Mouse (Mus musculus) cerebellum, postnatal 10 days (tissue): Measurements from ENCODE around the gene Pald1.
A peak's percentile ranks its signal among the peaks of the same experiment; 100 is the strongest.

Experiments used
- DNase-seq, 2 experiments: peaks; one replicate each; pipeline ENCODE4 v3.0.0; 2021; ENCODE audit warnings: mixed read lengths in 2 of 2

The Pald1 gene

GRCm38 (mm10) chr10:61402480-61402879, 19.1 kb upstream of the Pald1 start:
- peak in 1 of 2 experiments; percentile 26 for DNase-seq

DNA sequence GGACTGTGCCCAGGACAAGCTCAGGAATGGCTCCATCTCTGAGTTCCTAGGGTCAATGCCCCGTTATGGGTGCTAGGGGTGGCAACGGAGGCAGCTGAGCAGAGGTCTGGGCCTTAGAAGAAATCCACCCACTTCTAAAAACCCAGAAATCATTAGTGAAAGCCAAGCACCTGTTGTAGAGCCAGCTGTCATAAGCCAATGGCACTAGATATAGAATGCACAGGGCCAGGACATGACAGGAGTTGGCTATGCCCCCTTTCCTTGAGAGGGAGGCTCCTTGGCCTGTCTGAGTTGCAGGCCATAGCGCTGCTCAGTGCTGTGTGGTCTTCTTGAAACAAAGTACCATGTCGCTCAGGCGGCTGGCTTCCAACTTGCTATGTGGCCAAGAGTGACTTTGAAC, 17.1 kb upstream of the Pald1 start:
- DNase-seq = no peak

GRCm38 (mm10) chr10:61399156-61399734, 15.9 kb upstream of the Pald1 start:
- DNase-seq = peak; percentile 89 to 91

GRCm38 (mm10) chr10:61398125-61398524, 14.8 kb upstream of the Pald1 start:
- DNase-seq = no peak

GRCm38 (mm10) chr10:61394476-61395136, 11.3 kb upstream of the Pald1 start:
- no peak for DNase-seq

DNA sequence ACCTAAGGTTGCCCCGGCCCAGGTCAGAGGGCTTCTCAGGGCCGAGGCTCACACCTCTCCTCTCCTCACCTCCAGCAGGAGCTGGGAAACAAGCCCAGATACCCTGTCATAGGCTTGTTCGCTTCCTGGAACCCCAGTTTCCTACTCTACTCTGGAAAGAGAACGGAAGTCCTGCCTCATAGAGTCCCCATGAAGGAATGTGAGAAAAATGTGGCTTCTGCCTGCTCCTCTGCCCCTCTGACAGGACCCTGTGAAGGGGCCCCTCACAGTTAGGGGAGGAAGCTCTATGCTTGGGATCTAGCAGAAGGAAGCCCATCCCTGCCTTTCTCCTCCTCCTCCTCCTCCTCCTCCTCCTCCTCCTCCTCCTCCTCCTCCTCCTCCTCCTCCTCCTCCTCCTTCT, 9.3 kb upstream of the Pald1 start:
- no peak for DNase-seq

DNA sequence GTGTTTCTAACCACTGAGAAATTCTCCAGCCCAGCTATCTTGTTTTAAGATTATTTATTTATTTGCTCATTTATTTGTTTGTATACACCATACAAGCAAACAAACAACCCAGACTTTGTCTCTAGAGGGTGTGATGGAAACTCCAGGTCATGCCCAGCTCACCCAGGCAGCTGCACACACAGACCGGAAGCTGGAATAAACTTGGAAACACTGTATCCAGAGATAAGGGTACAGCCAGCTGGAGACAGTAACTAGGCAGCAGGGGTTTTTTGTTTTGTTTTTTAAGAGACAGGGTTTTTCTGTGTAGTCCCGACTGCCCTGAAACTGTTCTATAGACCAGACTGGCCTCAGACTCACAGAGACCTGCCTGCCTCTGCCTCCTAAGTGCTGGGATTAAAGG, 6.8 kb upstream of the Pald1 start:
- DNase-seq = no peak

DNA sequence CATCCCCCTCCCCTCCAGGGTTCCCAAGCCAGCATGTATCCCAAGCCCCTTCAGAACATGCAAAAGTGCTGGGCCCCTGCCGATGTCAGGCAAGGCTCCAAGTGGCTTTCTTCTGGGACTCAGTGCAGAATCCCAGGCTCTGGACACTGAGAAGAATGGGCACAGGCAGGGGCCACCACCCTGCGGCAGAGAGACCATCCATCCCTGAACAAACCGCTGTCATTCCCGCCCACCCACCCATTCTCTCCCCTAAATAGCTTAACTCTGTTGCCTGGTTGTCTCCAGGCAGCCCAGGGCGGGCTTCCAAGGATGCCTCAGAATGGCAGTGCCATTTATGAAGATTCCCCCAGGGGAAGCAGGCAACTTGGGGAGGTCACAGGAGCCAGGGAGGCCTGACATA, 5.7 kb upstream of the Pald1 start:
- peak; percentile 42 to 60 for DNase-seq

DNA sequence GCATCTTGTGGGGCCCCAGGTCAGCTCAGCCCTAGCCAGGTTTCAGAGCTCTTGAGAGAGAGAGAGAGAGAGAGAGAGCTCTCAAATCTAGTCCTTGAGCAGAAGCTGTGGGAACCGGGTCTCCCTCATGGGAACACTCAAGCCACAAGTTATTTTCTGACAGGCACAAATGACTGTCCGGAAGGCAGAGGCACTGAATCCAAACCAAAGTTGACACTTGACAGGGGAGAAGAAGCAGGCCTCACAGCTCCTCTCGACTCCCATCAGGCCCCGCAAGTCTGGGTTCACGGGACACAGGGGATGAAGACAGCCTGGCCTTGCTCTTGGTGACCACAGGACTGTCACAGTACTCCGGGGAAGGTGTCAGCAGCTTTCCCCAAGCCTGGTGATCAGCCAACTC, 3.0 kb upstream of the Pald1 start:
- DNase-seq = no peak

DNA sequence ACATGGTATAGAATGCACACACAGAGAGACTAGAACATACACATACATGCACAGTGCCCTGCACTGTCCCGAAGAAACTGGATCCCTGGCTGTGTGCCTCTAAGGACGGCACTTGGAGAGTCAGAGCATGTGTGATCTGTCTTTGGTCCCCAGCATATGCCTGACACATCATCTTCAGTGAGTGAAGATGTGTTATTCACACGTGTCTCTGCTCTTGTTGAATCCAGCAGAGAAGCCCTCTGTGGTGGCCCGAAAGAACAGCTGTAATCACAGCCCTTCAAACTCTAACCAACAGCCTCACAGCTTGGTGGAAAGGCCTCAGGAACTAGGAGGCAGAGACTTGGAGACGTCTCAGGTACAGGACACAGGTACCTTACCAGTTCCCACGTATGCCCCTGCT, 1.8 kb upstream of the Pald1 start:
- DNase-seq = no peak

DNA sequence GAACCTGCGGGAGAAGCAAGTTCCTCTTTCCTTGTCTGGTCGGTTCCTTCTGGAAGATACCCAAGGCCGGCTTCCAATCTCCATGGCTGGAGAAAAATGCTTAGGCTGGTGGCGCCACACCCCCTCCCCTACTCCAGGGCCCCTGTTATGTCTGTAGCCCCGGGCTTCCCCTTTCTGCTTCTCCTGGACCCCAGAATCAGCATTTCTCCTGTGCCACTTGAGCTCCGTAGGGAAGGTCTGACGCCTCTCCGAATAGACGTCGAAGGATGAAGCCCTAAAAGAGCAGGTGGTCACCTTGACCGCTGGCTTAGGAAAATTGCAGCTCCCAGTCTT, 351 bp upstream of the Pald1 start:
- no peak for DNase-seq

DNA sequence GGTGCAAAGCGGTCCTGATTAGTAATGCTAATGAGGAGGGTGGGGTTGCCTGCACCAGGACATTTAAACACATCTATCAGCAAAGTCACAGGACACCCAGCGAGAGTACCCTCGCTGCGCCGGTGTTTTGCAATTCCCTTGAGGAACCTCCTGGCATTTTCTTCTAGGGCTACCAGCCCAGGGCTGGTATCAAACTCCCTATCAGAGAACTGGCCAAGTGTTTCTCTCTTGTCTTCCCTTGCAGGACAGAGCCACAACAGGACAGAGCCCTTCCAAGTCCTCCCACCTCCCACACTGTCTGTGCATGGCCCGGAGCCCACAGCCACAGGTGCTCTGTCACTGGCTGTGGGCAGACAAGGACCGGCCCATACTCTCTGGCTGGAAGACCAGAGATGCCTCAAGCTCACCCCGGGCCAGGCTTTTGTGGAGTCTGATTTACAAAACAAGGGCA, 1.0 kb downstream of the Pald1 start:
- DNase-seq = peak; percentile 58 to 68

GRCm38 (mm10) chr10:61381823-61382222, 1.5 kb downstream of the Pald1 start:
- DNase-seq = no peak

DNA sequence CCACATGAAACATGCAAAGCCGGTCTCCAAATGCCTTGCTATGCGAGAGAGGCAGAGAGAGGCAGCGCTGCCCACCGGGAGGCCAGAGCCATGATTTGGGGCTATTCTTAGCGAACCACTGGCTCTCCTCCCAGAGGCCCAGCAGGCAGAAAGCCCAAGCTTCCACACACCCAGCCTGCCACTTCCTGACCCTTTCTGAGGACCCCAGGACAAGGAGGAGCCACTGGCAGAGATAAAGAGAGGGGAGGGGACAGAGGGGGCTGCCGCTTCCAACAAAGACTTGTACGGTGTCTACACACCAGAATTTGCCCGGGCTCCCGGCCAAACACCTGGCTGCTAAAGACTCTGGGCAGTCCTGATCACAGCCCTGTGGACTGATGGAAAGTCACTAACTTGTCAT, 3.1 kb downstream of the Pald1 start:
- peak; percentile 63 to 74 for DNase-seq

GRCm38 (mm10) chr10:61379340-61380040, 3.8 kb downstream of the Pald1 start:
- no peak for DNase-seq

- no peak for DNase-seq
Observed at GRCm38 (mm10) chr10:61378698-61379097, 4.6 kb downstream of the Pald1 start.

DNA sequence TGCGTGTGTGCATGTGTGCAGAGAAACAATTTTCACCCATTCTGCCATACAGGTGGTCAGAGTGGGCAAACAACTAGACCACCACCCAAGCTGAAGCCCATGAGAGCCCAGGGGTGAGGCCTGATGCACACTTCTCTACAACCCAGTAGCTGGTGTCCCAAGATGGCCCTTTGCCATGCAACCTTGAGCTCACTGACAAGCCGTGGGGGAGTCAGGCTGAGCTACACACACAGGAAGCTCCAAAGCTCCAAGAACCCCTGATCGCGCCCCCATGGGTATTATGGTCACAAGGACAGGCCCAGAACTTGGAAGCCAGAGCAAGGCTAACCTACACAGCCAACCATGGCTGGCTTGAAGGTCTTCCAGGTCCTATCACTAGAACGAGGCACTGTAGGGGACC, 5.3 kb downstream of the Pald1 start:
- no peak for DNase-seq

GRCm38 (mm10) chr10:61374771-61375481, 8.4 kb downstream of the Pald1 start:
- no peak for DNase-seq

DNA sequence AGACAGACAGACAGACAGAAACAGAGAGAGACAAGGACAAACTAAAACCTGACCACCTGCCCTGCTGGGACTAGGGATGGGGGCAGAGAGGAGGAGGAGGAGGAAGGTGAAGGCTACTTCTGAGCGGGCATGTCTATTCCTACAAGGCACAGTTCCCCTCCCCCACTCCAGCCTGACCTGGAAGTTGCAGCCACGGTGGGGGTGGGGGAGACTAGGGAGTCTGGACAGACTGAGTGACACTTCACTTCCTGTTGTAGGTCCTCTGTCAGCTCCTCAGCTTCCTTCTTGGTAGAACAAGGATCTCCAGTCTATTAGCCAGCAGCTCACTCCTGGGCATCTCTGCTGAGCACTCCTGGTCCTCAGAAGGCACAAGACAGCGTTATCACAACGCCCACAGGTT, 9.3 kb downstream of the Pald1 start:
- DNase-seq = peak; percentile 51 to 58

GRCm38 (mm10) chr10:61372585-61372923, 10.8 kb downstream of the Pald1 start:
- DNase-seq = peak; percentile 91 to 93

GRCm38 (mm10) chr10:61371884-61372584, 11.3 kb downstream of the Pald1 start:
- DNase-seq = peak; percentile 69 to 75

DNA sequence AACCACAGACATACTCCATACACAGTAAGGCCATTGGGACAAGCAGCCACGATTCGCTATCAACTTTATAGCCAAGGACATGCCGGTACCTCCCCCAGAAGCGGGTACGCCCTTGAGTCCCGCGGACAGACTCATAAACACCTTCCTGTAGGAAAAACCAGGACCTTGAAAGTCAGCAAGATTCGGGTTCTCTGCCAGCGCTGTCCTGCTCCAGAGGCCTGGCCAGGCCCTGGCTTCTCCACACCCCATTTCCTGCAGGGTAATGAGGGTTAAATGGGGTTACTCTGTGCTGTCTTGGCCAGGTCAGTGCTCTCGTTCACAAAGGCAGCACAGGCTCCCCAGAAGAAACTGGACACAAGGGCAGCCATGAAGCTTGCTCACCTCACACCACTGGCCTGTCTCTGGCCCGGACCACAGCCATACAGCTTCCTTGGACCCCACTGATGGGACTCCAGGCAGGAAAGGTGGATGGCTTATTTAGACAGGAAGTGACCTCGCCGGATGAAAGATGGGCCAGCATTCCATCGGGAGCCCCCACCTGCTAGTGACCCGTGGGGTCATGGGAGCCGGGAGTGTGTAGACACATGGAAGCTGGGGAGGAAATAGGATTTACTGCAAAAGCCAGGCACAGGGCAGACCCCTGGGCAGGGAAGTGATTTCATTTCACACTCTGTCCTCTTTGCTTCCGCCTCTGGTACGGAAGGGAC, 12.9 kb downstream of the Pald1 start:
- no peak for DNase-seq

DNA sequence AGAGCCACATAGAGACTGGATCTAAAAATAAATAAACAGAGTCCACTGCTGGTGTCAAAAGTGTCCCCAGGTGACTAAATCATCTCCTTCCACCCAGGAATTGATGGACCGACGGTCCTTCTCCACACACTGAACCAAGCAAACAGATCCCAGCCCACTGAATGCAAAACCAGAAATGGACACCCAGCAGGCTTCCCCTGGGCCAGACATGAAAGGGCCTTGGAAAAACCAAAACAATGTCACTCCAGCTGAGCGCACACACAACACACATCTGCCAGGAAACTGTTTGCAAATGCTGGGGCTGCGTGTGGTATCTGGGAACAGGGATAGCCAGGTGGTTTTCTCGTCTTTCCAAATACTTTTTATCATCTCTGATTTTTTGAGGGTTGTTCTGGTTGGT, 13.6 kb downstream of the Pald1 start:
- no peak for DNase-seq
